Mouse (Mus musculus) heart, embryonic 13.5 days (tissue): ENCODE results near the gene Rpain. TPM values are rescaled to one million over a fixed set of nuclear protein-coding genes. Genes with fewer than 3 reads are reported as not detected.

Source experiments
- polyA plus RNA-seq: library from polyadenylated mRNA; unstranded; fragments of >200 nt; fragmentation: Nextera tagmentation; extraction: Ambion mirVana; gene quantifications from 2 replicates; pipeline ENCODE4 v1.2.1, GENCODE M21; 2015

Rpain gene
- polyA plus RNA-seq, 1 experiment from 2014 or later: 46.6 TPM

Other genes with a start within 250 kb of the Rpain start
- gene Zfp3, start 206.0 kb upstream of the Rpain start, polyA plus RNA-seq: 8.3 and 9.5 TPM in 2 replicates
- 0.13 TPM in 1 of 2 replicates, not detected in the other for gene Scimp, start 157.6 kb upstream of the Rpain start, polyA plus RNA-seq
- gene Rabep1, start 125.4 kb upstream of the Rpain start, polyA plus RNA-seq: 28.3 and 31.8 TPM in 2 replicates
- gene Nup88, start 240 bp upstream of the Rpain start, polyA plus RNA-seq: 101 and 112 TPM in 2 replicates
- 248 and 269 TPM in 2 replicates for gene C1qbp, start 12.8 kb downstream of the Rpain start, polyA plus RNA-seq
- 11.3 and 12.6 TPM in 2 replicates for gene Dhx33, start 34.2 kb downstream of the Rpain start, polyA plus RNA-seq
- 22.6 and 24.5 TPM in 2 replicates for gene Mis12, start 49.4 kb downstream of the Rpain start, polyA plus RNA-seq
- 30.8 and 35.6 TPM in 2 replicates for gene Derl2, start 49.6 kb downstream of the Rpain start, polyA plus RNA-seq
- 35.8 and 40.1 TPM in 2 replicates for gene 6330403K07Rik, start 63.3 kb downstream of the Rpain start, polyA plus RNA-seq
- not detected in 2 replicates for gene Nlrp1a, start 174.5 kb downstream of the Rpain start, polyA plus RNA-seq